Mouse (Mus musculus): ENCODE data around the gene Gm6176. TPM values are rescaled to one million over a fixed set of nuclear protein-coding genes. Genes with fewer than 3 reads are reported as not detected.
"Not testable (repeated sequence)": the region's sequence is repeated elsewhere in the genome, so short reads cannot be mapped to it uniquely, and the experiment has no call there.

The Gm6176 gene
- total RNA-seq (2021) = not detected
- long read RNA-seq, experiment 1 = 0 reads
- long read RNA-seq, experiment 2 = 0 reads

GRCm38 (mm10) chr7:22056205-22056604 is at the start of gene Gm6176:
Gene Gm6176, minus strand, starts transcription at chr7:22056305.
- not testable (repeated sequence) for DNase-seq (ENCODE audit: low spot score in 2 of 2)

DNA sequence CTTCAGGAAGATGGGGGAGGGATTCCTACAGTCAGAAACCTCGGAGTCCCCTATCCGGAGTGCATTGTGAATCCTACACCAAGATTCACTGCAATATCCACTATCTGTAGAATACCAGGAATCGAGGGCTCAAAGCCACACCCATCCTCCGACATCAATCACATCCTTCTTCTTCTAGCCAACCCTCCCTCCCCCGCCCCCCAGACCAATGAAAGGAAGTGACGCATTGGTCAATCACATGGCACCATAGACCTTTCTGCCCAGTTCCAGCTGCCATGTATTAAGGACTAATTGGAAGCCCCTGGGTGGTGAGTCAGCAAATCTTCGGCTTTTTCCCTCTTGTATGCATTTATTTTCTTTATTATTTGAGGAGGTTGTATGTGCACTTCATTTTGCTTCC is 12.7 kb upstream of the Gm6176 start, which contains the start of gene Vmn1r139:
Gene Vmn1r139 (plus strand): TSS at position 301 of the 400 bp plus-strand sequence.
- not testable (repeated sequence) for DNase-seq (ENCODE audit: low spot score in 2 of 2)

DNA sequence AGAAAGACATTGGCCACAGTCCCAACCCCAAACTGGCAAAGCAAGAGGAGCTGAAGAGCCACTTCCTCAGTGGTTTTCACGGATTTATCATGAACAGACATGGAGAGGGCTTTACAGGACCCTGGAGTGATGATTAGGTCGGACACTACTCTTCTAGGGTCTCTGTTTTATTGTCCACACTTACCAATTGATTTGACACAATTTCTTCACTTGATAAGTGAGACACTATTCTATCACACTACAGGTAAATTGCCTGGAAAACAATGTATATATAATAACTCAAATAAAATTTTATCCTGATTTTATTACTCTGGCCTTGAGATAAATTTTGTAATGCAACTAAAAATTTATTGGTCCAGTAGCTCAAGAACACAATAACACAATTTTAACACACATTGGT is 27.3 kb downstream of the Gm6176 start, which contains the start of gene Vmn1r138:
Gene Vmn1r138 (minus strand): TSS at position 101 of the 400 bp plus-strand sequence.
- DNase-seq (ENCODE audit: low spot score in 2 of 2) = not testable (repeated sequence)

Other genes starting within 250 kb of the Gm6176 start
- not detected for gene Vmn1r135, start 224.0 kb downstream of the Gm6176 start, total RNA-seq (2021)
- gene Gm5725, start 212.0 kb downstream of the Gm6176 start, total RNA-seq (2021) = not detected
- not detected for gene Gm5891, start 135.0 kb downstream of the Gm6176 start, total RNA-seq (2021)
- gene Vmn1r137, start 61.7 kb downstream of the Gm6176 start, total RNA-seq (2021) = not detected
- not detected for gene Vmn1r138, start 27.4 kb downstream of the Gm6176 start, total RNA-seq (2021)
- gene Vmn1r139, start 12.8 kb upstream of the Gm6176 start, total RNA-seq (2021) = not detected
- not detected for gene Gm16451, start 61.9 kb upstream of the Gm6176 start, total RNA-seq (2021)
- not detected for gene Gm10666, start 78.4 kb upstream of the Gm6176 start, total RNA-seq (2021)
- gene Vmn1r142, start 107.7 kb upstream of the Gm6176 start, total RNA-seq (2021) = not detected
- gene Vmn1r143, start 133.1 kb upstream of the Gm6176 start, total RNA-seq (2021) = not detected
- not detected for gene Gm8653, start 145.0 kb upstream of the Gm6176 start, total RNA-seq (2021)
- not detected for gene Gm8453, start 173.2 kb upstream of the Gm6176 start, total RNA-seq (2021)